Mouse (Mus musculus): ENCODE data around the gene Lipc.

Lipc gene

DNA sequence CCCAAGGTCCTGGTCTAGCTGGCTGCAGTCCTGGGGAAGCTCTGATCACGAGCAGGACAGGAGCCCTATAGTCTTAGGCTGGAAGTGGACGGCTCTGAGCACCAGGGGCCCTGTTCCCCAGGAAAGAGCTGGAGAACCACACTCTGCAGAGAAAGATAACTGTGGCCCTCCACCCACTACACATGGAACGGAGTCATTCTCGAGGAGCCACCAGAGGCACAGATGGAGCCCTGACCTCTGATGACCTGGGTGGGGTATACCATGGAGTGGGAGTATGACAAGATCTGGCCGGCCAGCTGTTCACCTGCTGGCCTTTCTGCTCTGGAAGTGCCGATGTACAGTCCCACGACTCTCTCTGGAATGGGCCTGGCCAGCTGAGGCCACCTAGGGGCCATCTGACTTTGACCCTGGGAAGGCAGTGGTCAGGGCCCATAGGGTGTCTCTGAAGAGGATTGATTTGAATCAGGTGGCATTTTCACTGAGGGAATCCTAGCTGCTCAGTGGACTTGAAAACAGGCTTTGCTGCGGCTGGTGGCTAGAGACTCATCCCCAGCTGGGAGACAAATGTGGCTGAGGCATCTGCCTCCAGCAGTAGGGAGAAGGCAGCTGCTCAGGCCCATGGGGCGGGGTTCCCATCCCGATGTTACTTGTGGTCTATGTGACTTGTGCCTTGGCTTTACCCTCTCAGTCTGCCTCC is 37.2 kb downstream of the Lipc start:
- no peak for DNase-seq (ENCODE audit: low read depth)

DNA sequence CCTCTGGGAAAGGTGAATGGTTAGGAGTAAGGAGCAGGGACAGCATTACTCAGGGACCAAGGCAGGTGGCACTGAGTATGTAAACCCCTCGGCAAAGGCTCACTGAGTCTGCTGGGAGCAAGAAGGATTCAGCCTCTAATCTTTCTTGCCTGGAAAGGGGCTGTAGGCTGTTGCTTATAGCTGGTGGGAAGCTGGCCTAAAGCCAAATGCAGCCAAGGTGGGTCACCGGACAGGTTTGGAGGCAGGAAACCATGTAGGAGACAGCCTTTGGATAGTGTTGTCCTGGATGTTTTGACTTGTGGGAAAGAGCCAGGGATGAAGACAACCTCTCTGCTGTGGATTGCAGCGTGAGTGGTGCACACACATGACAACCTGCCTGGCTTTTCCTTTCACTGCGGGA is 40.9 kb downstream of the Lipc start:
- DNase-seq (ENCODE audit: low read depth), result no peak

DNA sequence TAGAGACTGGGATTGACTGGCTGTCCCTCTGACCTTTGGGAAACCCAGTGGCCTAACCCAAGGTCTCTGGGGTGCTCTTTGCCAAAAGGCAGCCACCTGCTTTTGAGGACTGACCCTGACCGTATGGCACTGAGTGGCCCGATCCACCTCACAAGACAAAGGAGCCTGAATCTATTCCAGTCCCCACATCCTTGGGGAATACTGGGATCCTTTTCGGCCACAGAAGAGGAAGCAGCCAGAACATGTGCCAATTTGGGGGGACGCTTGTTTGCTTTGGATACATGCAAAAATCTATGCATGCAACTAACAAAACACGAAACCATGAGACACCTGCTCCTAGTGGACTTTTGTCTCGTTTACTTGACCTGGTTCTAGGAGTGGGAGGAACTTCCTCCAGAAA is 41.7 kb downstream of the Lipc start:
- DNase-seq (ENCODE audit: low read depth), result no peak

DNA sequence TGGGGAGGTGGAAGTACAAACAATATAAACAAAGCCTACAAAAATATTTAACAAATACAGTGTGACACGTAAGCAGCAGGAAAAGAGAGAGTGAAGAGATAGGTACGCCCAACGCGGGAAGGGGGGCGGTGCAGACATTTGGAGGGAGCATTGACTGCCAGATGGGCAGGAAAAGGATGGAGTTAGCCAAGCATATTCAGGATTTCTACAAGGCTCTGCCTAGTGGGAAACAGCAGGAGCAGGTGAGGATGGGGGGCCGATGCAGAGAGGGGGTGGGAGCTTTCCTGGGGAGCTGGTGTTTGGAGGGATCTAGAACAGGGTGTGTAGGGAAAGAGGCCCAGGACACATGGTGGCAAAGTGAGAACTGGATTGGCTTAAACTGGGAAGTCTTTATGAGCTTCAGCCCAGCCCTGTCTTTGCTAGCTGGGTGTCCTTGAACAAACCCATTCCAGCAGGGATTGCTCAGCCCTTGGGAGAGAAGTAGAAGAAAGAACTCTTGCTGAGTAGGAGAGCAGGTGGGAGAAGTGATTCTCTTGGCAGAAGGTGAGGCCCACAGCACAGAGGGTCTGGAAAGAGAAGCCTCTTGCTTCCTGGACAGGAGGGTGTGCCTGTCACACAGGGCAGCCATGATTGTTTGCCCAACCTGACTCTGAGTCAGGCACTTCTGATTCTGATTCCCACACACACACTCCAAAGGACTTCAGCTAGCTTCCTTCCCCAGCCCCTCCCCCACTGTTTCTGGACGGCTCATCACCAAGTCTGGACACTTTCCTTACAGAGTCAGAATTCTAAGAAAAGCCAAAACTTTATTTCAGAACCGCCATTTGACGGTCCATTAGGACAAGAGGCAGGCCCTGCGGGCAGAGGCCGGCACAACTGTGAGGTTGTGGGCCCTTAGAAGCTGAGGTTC is 49.0 kb downstream of the Lipc start:
- no peak for DNase-seq (ENCODE audit: low read depth)

DNA sequence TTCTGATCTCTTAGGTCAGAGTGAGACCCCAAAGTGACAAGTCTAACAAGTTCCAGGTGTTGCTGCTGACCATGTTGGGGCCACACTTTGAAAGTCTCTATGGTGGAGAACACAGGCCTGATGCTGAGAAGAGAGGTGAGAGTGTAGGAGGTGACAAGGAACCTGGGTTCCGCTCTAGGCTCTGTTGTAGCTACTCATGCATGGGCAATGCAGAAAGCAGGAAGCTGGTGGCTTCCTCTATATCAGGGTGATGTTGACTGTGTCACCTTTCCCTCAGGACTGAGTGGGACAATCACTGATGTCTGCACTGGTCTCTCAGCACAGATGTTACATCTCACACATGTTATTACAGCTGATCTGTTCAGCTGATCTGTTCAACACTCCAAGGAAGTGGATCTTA is 57.8 kb downstream of the Lipc start:
- DNase-seq (ENCODE audit: low read depth), result no peak

DNA sequence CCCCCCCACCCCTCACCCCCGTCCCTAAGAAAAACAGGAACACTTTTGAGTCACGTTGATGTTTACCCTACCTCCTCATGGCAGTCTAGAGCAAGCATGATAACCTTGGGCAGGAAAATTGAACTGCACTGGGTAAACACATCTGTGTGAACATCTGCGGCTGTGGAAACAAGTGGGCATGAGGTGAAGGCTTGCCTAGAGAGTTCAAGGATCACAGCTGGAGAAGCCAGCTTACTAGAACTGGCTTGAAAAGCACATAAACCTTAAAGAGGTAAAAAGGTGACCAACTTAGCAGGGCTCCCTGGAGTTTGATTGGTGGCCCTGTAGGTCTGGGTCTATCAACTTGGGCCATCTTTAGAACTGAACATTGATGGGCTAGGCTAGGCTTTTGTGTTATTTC is 58.5 kb downstream of the Lipc start:
- DNase-seq (ENCODE audit: low read depth), result no peak

DNA sequence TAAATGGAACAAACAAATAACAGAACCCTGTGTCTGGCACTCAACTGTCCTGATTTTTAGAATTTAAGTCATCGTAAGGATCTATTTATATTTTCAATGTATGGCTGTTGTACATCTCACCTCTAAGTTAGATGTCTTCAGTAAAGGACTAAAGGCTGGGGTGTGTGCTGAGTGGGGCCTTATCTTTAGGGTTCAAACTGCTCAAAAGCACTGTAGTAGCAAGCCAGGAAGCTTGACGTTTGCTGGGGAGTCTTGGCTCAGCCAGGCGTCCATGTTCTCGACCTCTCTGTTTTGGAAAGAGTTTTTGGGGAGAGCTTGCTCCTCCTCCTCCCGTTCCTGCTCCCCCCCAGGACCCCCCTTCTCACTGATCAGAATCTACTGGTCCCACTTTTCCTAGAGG is 59.4 kb downstream of the Lipc start:
- no peak for DNase-seq (ENCODE audit: low read depth)

DNA sequence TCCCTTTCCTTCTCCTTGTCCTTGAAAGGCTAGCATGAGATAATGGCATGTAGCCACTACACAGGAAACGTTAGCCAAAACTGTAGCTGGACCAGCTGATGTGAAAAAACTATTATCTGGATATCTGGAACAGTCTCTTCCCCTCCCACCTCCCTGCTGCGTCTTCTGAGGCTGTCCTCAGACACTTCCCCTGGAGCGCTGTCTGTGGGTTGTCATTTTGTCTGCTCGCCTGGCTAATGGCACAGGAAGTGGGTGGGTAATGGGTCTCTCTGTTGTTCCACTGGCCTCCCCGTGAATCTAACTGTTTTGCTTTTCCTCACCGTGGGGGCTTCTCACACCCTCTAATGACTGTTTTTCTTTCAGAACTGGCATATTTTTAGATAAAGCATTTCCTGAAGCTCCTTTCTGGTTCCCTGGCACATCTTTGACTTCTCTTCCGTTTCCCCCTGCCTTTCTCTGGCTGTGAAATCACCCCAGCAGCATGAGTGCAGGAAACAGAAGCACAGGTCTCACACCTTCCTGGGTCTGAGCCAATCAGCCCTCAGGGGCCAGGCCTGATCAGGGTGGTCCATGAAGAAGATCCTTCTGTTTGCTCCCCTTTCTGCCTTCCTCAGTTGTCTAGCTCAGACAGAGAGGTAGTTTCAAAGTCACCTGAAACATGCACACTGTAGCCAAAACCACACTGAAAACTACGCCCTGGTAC is 60.4 kb downstream of the Lipc start:
- DNase-seq (ENCODE audit: low read depth), result no peak

DNA sequence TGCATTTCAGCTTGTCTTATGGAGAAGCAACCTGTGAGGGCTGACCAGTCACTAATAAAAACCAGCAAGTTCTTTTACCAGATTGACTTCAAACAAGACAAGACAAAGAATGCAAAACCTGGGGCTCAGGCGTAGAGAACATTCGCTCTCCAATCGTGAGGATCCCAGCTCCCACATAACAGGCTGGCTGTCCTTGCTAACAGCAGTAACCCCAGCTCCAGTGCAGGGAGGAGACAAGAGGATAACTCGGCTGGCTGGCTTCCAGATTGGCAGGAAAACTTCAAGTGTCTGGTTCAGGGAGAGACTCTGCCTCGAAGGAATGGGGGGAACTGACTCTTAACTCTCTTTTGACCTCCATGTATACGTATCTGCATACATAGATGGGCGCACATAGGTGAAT is 61.3 kb downstream of the Lipc start:
- no peak for DNase-seq (ENCODE audit: low read depth)

DNA sequence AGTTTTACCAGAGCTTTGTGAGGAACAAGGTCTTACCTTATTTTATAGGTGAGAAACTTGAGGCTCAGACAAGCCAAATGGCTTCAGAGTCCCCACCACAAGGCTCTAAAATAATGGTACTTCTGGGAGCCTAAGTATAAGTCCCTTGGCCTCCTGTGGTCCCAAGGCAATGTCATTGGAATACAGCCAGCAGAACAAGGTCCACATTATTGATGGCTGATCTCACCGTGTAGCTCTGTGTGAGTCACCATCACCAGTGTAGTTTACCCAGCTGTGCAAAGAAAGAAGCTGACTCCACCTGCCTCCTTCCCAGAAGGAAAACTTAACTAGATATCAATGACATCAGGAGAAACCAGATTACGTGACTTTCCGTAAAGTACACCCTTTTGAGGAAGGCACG is 63.1 kb downstream of the Lipc start:
- no peak for DNase-seq (ENCODE audit: low read depth)

DNA sequence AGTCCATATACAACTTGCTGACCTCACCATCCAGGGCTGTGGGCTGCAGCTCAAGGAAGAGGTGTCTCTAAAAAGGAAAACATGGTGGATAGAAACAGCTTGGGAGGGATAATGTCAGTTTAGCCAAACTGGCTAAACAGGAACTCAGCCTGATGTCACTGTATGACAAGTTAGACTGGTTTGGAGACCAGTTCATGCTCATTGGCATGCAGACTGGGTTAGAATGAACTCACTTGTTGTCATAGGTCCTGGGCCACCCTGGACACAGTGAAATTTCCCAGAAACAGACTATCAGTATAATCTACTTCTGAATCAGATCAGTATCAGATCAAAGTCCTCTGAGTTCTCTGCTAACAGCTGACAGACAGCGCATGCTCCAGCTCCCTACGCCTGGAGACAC is 63.5 kb downstream of the Lipc start:
- no peak for DNase-seq (ENCODE audit: low read depth)

DNA sequence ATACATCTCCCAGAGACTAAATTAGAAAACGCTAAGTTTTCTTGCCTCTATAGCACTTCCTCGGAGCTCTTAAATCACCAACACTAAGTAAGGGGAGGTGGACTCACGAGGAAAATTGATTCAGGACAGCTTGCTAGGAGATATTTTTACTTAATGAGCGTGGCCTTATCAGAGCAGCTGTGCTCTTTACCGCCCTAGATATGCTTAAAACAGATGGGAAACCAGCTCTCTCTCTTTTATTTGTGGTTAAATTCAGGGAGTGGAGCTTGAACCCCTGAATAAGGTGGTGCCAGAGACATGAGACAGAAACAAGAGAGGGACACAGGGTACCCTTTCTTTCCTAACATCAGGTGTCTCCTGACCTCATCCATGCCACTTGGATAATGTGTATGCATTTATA is 70.0 kb downstream of the Lipc start:
- DNase-seq (ENCODE audit: low read depth), result no peak

DNA sequence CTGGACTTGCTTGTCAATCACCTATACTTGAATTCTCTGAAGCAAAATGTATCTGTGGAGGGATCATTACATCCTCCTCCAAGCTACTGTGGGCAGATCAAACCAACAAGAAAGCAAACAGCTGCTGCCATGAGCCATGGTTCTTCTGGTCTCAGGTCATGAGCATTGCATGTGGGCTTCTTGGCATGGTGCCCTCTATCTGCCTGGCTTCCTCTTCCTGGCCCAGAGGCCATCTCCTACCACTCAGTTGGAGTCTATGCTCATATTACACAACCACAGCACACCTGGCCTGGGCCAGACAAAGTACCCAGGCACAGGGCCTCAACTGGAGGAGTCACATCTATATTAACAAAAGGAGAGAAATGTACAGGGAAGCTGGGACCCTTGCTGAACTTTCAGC is 73.2 kb downstream of the Lipc start:
- no peak for DNase-seq (ENCODE audit: low read depth)

DNA sequence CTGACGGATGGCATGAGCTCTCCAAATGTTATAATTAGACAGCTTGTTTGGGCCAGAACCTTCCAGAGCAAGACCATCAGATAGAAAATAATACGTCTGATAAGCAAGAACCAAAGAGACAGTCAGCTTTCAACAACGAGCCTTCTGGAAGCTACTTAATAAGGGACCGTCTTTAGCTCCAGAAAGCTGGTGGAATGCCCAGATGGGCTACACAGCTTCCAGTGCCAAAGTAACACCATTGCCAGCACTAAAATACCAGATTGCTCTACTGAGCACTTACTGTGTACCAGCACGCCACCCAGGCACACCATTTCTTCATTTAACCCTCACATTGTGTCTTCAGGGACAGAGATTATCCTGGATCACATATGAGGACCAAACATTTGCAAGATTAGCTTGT is 73.9 kb downstream of the Lipc start:
- no peak for DNase-seq (ENCODE audit: low read depth)

DNA sequence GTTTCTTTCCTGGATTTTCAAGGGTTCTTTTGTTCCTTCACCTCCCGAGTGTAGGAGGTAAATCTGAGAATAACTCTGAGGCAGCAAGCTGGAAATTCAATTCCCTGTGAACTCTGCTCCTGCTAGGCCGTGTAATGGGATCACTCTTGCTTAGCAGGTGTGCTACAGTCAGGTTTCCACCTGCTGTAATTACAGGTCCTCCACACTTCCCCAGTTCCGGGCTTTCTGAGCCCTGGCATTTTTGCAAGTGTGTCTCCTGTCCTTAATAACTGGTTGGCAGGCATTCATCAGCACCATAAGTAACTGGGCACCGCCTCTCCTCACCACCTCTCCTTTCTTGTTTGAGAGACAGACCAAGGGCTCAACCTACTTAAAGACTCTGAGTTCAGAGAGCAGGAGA is 76.5 kb downstream of the Lipc start:
- DNase-seq (ENCODE audit: low read depth), result no peak

DNA sequence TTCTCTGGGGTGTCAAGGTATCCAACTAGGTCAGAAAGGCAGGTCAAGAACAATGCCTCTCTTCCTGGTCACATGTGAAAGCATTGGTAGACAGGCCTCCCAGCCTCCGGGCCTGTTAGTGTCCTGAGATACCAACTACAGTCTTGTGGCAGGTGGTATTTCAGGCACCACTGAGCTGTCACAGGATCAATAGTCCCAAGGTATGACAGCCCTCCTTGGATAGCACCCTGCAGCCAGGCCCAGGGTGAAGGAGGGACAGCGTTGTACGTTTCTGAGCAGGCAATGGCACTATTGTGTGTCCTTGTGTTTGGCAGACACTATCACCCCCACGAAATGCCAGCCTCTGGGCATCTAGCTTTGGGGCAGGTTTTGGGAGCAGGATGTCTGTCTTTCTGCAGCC is 77.0 kb downstream of the Lipc start:
- DNase-seq (ENCODE audit: low read depth), result no peak

DNA sequence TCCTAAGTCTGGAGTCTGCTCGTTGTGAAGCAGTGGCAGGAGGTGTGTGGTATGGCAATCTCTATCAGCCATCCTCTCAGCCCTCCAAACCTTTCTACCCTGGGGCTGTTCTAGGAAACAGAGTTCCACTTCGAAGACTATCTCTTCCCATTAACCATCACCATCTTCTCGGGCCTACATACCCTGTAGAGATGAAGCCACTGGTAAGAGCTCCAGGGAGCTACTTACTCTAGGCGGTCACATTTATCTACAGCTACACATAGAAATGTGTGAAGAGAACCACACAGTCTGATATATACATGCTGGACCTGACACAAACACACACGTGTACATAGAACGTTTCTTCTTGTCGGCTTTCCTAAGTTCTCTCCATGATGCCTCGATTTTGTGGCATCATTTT is 79.4 kb downstream of the Lipc start:
- no peak for DNase-seq (ENCODE audit: low read depth)

DNA sequence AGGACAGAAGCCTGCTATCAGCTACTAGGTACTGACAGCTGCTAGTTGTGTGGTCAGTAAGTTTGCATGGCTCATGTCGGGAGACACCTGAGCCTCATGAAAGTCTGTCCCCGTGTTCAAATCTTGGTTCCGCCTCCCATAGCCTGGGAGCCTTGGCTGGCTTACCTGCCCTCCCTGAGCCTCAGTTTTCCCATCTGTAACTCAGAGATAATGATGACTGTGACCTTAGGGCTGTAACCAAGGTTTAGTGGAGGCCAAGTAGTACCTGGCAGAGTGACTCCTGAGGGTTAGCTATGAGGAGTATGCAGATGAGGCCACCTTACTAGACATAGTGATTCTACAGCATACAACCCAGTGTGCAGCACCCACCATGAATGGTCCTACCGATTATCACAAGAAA is 81.7 kb downstream of the Lipc start:
- no peak for DNase-seq (ENCODE audit: low read depth)

DNA sequence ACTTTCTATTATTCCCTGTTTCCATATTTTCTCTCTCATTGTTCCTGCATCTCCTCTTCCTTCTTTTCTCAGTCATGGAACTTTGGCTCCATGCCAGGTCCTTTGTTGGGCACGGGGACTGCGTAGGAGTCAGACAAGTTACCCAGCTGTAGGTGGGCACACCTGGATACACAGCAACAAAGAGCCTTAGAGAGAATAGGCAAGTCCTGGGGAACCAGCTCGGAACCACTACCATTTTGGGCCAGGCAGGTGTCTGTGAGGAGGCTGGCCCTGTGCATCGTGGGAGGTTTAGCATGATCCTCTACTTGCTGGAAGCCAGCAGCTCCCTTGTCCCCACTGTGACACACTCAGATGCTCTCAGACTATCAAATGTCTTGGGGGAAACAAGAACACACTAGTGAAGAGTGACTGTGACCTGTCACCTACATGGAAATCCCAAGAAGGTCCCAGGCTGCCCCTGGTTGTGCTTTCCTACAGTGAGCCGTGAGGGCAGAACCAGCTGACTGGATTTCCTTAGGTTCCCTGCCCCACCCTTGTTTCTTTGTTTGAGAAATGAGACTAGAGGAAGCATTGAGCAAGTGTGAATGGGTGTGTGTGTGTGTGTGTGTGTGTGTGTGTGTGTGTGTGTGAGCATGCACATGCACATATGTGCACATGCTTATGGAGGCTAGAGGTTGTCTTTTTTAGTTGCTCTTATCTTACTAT is 82.7 kb downstream of the Lipc start:
- DNase-seq (ENCODE audit: low read depth), result no peak

DNA sequence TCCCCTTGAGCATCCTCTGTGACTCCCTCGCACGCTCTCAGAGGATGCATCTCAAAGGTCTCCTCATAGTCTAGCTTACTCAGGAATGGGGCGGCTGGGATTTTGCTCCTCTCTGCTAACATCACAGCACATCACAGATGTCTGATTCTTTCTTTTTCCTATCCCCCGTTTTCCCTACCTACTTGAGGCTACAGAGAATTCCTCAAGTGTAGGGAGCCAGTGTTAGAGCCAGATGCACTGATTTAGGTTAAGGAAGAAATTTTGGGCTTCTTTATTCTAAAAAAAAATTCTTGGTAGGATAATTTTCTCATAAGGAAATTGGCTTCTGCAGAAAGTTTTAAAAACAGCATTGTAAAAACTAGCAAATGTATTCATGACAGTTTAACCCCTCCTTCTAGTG is 84.6 kb downstream of the Lipc start:
- no peak for DNase-seq (ENCODE audit: low read depth)

DNA sequence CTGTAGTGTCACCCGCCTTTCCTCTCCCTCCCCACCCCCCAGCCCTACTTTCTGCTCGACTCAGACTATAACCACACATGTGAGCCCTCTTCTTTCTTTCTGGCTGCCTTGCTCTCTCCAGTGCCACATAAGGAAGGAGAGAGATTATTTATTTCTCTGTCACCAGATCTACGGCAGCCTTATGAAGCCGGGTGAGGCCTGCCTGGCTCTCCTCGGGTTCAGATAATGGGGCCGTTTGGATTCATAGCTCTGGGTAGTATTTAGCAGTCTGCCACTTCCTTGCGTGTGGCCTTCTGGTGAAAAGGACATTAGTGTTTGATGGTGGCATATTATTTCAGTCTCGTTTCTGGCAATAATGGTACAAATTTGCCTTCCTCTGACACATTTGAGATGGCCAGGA is 88.0 kb downstream of the Lipc start:
- no peak for DNase-seq (ENCODE audit: low read depth)

DNA sequence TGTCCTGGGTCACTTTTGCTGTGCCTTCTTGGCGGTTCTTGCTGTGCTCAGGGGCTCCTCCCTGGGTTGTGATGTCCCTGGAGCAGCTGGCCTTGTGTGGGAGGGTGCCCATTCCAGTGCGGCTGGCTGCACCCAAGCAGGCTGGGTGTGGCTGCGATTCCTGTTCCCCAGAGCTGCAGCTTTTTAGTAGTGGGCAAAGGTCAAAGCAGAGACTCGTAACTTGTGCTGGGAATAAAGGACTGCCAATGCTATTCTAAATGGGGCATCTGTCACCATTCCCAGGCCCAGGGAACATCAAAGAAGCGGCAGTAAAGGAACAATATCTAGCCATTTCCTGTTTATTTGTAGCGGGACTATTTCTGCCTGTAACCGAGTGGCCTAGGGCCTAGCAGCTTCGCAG is 88.7 kb downstream of the Lipc start:
- DNase-seq (ENCODE audit: low read depth), result no peak

DNA sequence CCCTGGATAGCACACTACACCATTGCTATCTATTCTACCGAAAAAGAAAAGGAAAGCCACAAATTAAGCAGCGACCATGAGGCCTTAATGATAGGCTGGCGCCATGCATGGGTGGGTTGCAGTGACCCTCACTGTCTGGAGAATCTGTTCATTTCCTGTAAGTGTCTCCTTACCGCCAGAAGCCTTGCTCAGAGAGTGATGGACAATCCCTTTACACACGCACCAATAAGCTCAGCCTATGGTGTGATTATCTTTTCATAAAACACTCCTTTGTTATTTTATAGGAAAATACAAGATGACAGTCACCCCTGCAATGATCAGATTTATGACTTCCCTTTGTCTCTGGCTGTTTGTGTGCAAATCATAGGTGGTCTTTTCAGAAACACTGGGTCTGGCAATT is 92.8 kb downstream of the Lipc start:
- no peak for DNase-seq (ENCODE audit: low read depth)
